Mouse (Mus musculus) heart, adult 2 months (tissue): ENCODE measurements around the gene C1qtnf9. TPM values are rescaled to one million over a fixed set of nuclear protein-coding genes. Genes with fewer than 3 reads are reported as not detected.
A peak's percentile ranks its signal among the peaks of the same experiment; 100 is the strongest.

Experiments used
- DNase-seq, 2 experiments: peaks; one replicate each; pipeline ENCODE4 v3.0.0; 2021
- H3K27ac ChIP-seq: fragments of 200-600 bp; 2 replicates; pipeline ENCODE4 v1.8.1; 2022
- H3K27me3 ChIP-seq: fragments of 200-500 bp; 2 replicates; pipeline ENCODE4 v1.6.1; 2012; ENCODE audit warnings: mild to moderate bottlenecking, low read length, inconsistent platforms, mixed read lengths; ENCODE audit not compliant: control insufficient read depth, insufficient read depth
- H3K36me3 ChIP-seq: fragments of 200-500 bp; 2 replicates; pipeline ENCODE4 v1.6.1; 2012; ENCODE audit warnings: low read length, inconsistent platforms; ENCODE audit not compliant: control insufficient read depth, insufficient read depth
- H3K4me1 ChIP-seq: fragments of 200-500 bp; 2 replicates; pipeline ENCODE4 v1.6.1; 2011; ENCODE audit warnings: low read length; ENCODE audit not compliant: control insufficient read depth, insufficient read depth
- H3K4me3 ChIP-seq: fragments of 200-600 bp; 2 replicates; pipeline ENCODE4 v1.8.1; 2022
- H3K79me2 ChIP-seq: fragments of 200-500 bp; replicated peaks from 2 replicates; pipeline ENCODE4 v1.6.1; 2012; ENCODE audit warnings: mild to moderate bottlenecking, inconsistent platforms, low read length, moderate library complexity, mixed read lengths; ENCODE audit not compliant: control insufficient read depth, insufficient read depth
- H3K9ac ChIP-seq: fragments of 200-500 bp; 2 replicates; pipeline ENCODE4 v1.6.1; 2012; ENCODE audit warnings: low read depth, mild to moderate bottlenecking, control low read depth, inconsistent platforms, low read length, mixed read lengths
- CTCF ChIP-seq: fragments of 200-600 bp; IDR thresholded peaks from 2 replicates; pipeline ENCODE4 v1.8.1; 2022; ENCODE audit warnings: antibody characterized with exemption, mild to moderate bottlenecking, moderate library complexity
- EP300 ChIP-seq: fragments of 200-500 bp; IDR thresholded peaks from 2 replicates; pipeline ENCODE4 v1.6.1; 2011; ENCODE audit warnings: low read depth, low read length, control low read depth; ENCODE audit not compliant: insufficient read depth
- POLR2A ChIP-seq: fragments of 200-500 bp; IDR thresholded peaks from 2 replicates; pipeline ENCODE4 v1.6.1; 2011; ENCODE audit warnings: mild to moderate bottlenecking, low read depth, low read length, control low read depth; ENCODE audit not compliant: insufficient read depth
- WGBS: fragments of 180-500 bp; shearing (Covaris S2); methylation state at CpG from one replicate; pipeline ENCODE4 v1.1.7; 2018; 5-methylcytosine and 5-hydroxymethylcytosine counted together
- intact Hi-C: fragments of 180-260 bp; cut with DNase I; formaldehyde crosslinking; loops from one replicate; pipeline ENCODE4 v1.15.1; 2025
- long read RNA-seq: library from polyadenylated mRNA; stranded (forward); transcript quantifications from one replicate; pipeline ENCODE4 v2.0.0, GENCODE M21; 2021
- polyA plus RNA-seq: library from polyadenylated mRNA; depleted of rRNA; stranded (reverse); fragments of >200 nt; gene quantifications from 2 replicates; pipeline ENCODE4 v1.2.3, GENCODE M21; 2012; rRNA removed
- total RNA-seq, 2 experiments: library from RNA; stranded (reverse); gene quantifications; 2 replicates each; pipeline ENCODE4 v1.2.3; 2021

C1qtnf9 gene
- 10 to 100 TPM; 44.0 to 45.5 TPM for total RNA-seq
- polyA plus RNA-seq: 27.8 and 59.4 TPM in 2 replicates
- long read RNA-seq, transcript C1qtnf9-201 (4 exons, 1,903 nt): major isoform, 17 of 20 reads
- long read RNA-seq, partial matches to known transcripts: 1 of 20 reads
- long read RNA-seq, other reads (novel, unspliced or antisense): 2 of 20 reads

DNA sequence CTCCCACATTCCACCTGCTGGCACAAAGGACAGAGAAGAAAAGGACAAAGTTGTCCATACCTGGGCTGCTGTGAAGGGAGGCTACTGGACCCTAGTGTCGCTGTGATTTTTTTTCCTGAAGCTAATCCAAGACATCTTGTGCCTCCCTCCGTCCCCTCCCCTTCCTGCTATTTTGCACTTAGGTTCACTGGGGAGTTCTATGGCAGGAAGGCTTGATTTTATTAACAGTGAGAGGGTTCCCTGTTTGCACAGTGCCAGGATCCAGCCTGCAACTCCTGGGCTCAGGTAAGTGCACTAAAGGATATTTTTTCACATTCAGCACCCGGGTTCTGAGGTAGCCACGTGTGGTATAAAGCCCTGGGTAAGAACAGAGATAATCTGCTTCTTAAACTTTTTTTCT is at the start of gene C1qtnf9:
Gene C1qtnf9, plus strand, starts transcription at position 251 of the 400 bp plus-strand sequence.
- Histone ChIP-seq H3K27me3 (no peaks in the 10 kb centered on the region), H3K79me2 (no peaks in the 10 kb centered on the region), H3K4me3 (peak within 1 kb of the TSS; percentile 53), H3K4me1 (peaks cover 23% of the 10 kb centered on the region), H3K36me3 (peaks cover 10% of the 10 kb centered on the region; the same call in 1 of the 2 replicates), H3K27ac (peak within 1 kb of the TSS; percentile 89), H3K9ac (peak within 1 kb of the TSS; percentile 69)
- 41% methylated on average over 4 of the region's 4 CpGs for WGBS
- peak; percentile 36 to 44 for DNase-seq
- TF ChIP-seq EP300 (peak; percentile 75; the same call in 1 of the 2 replicates), POLR2A (peak; percentile 89), CTCF (no peak)
- intact Hi-C loops: loop anchor here (5.0 kb wide), 1 partner anchor 176 kb away; no protein-coding TSS in a partner anchor

DNA sequence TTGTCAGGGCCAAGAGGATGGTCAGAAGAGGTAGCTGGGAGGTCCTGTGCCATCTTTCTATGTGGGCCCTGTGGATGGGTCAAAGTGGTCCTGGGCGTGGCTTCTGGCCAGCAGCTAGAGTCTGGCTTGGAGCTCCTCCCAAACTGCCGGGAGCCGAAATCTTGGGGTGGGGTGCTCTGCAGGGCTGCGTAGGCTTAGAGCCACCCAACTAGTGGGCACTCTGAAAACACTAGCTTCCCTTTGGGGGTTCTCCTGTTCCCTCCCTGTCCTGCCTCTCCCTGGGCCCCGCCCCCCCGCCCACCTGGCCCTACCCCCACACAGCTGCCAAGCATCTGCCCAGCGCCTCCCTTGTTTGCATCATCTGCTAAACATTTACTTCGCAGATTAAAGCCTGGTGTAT is 46.6 kb upstream of the C1qtnf9 start:
- H3K27ac ChIP-seq: no peak overlapping the region
- intact Hi-C loops: no loop called here
- WGBS: 68% methylated on average over 8 of the region's 8 CpGs

GRCm38 (mm10) chr14:60721938-60722337 is 46.0 kb upstream of the C1qtnf9 start:
- 62% methylated on average over 3 of the region's 3 CpGs for WGBS
- no peak for DNase-seq
- Histone ChIP-seq H3K27me3 (no peaks in the 10 kb centered on the region), H3K4me1 (peaks cover under 1% of the 10 kb centered on the region), H3K27ac (no peak overlapping the region), H3K36me3 (no peaks in the 10 kb centered on the region), H3K9ac (no peak overlapping the region), H3K4me3 (no peak overlapping the region), H3K79me2 (no peaks in the 10 kb centered on the region)
- no peak for TF ChIP-seq EP300
- no peak for TF ChIP-seq POLR2A
- intact Hi-C loops: no loop called here

More for the DNA sequence above, 46.6 kb upstream of the C1qtnf9 start:
- Histone ChIP-seq H3K36me3 (no peaks in the 10 kb centered on the region), H3K79me2 (no peaks in the 10 kb centered on the region), H3K27me3 (no peaks in the 10 kb centered on the region), H3K4me1 (no peaks in the 10 kb centered on the region; the same call in 1 of the 2 replicates), H3K9ac (no peak overlapping the region), H3K4me3 (no peak overlapping the region)
- TF ChIP-seq CTCF: no peak
- no peak for DNase-seq

DNA sequence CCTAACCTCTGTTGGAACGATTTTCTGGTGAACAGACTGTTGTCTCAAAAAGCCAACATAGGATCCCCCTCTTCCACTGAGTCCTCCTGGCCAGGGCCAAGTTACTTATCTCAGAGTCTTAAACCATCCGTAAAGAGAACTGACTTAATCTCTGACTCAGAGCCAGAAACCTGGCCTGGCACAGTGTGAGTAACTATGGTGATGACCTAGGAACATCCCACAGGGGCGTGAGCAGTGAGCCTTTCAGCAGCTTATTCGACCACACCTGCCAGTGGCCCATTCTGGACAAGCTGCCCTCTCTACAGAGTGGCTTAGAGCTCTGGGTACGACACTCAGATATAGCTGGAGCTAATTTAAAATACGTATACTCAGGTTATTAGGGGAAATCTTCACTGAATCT is 41.8 kb upstream of the C1qtnf9 start:
- DNase-seq: no peak
- WGBS: 41% methylated on average over 6 of the region's 6 CpGs
- peaks cover 2% of the 10 kb centered on the region; the same call in 1 of the 2 replicates for H3K4me1 ChIP-seq

GRCm38 (mm10) chr14:60727130-60727529 is 40.8 kb upstream of the C1qtnf9 start:
- 55% methylated on average over 4 of the region's 4 CpGs for WGBS
- no peak for DNase-seq
- no peak overlapping the region for H3K27ac ChIP-seq
- TF ChIP-seq POLR2A: no peak
- H3K9ac ChIP-seq: no peak overlapping the region
- H3K4me1 ChIP-seq: peaks cover 4% of the 10 kb centered on the region; the same call in 1 of the 2 replicates
- H3K36me3 ChIP-seq: no peaks in the 10 kb centered on the region
- no peak overlapping the region for H3K4me3 ChIP-seq
- no peaks in the 10 kb centered on the region for H3K79me2 ChIP-seq
- intact Hi-C loops: no loop called here
- H3K27me3 ChIP-seq: no peaks in the 10 kb centered on the region

More for the DNA sequence above, 41.8 kb upstream of the C1qtnf9 start:
- TF ChIP-seq EP300: no peak
- no peak for TF ChIP-seq CTCF
- TF ChIP-seq POLR2A: no peak
- intact Hi-C loops: no loop called here
- no peak overlapping the region for H3K4me3 ChIP-seq
- H3K27ac ChIP-seq: no peak overlapping the region
- no peak overlapping the region for H3K9ac ChIP-seq
- H3K79me2 ChIP-seq: no peaks in the 10 kb centered on the region
- H3K27me3 ChIP-seq: no peaks in the 10 kb centered on the region
- H3K36me3 ChIP-seq: no peaks in the 10 kb centered on the region

DNA sequence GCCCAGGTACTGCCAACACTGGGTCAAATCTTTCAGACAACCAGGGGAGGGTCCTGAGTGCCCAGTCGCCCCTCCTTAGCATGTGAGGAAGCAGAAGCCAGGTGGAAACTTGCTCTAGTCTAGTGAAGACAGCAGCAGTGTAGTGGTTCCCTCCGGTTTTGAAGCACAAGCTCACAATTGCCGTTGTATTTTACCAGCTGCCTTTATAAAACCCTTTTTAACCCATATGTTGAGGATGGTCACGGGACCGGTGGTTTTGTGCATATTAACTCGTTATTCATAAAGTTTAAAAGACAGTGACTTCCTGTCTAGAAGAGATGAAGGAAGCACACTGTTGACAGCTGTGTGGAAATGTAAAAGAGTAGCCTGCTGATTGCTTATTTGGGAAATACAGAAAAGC is 35.9 kb upstream of the C1qtnf9 start:
- intact Hi-C loops: no loop called here
- H3K4me1 ChIP-seq: peaks cover 27% of the 10 kb centered on the region
- H3K27ac ChIP-seq: peak overlapping the region; percentile 54

More for the DNA sequence above, 35.9 kb upstream of the C1qtnf9 start:
- WGBS: 30% methylated on average over 6 of the region's 6 CpGs
- no peak overlapping the region for H3K4me3 ChIP-seq
- H3K79me2 ChIP-seq: no peaks in the 10 kb centered on the region; the same call in 1 of the 2 replicates
- TF ChIP-seq EP300 (no peak), CTCF (no peak), POLR2A (no peak)
- no peaks in the 10 kb centered on the region for H3K27me3 ChIP-seq
- no peak overlapping the region for H3K9ac ChIP-seq
- peaks cover 2% of the 10 kb centered on the region for H3K36me3 ChIP-seq
- DNase-seq: no peak
